Mouse (Mus musculus) lung, postnatal 4 days (tissue): ENCODE data around the gene Tmem121.
"Not testable (repeated sequence)": the region's sequence is repeated elsewhere in the genome, so short reads cannot be mapped to it uniquely, and the experiment has no call there.

Source experiments
- DNase-seq, 2 experiments: peaks; one replicate each; pipeline ENCODE4 v3.0.0; 2021

The Tmem121 gene

DNA sequence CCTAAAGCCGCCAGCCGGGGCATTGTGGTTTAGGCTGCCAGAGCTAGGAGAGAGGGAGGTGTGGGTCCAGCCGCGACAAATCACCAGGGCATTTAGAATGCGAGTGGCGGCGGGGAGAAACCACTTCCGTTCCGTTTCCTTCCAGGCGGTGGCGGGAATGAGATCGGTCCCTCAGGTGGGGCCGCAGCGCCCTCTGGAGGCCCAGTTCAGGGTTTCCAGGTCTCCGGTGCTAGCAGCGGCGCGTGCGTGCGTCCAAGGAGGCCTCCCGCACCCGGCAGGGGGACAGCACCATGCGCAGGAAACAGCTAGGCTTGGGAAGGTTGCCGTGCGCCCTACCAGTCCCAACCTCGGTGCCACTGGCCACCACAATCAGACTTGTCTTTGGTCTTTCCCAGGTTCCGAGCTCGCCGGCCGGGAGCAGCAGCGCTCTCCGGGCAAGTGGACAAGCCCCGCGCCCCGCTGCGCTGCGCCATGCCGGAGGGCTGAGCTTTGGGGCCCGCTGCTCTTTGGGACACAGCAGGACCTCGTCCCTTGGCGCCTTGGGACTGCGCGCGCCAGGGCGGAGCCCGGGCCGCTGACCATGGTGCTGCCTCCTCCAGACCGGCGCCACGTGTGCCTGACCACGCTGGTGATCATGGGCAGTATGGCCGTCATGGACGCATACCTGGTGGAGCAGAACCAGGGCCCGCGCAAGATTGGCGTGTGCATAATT, 2.0 kb downstream of the Tmem121 start:
- DNase-seq, result peak; percentile 80 to 81

DNA sequence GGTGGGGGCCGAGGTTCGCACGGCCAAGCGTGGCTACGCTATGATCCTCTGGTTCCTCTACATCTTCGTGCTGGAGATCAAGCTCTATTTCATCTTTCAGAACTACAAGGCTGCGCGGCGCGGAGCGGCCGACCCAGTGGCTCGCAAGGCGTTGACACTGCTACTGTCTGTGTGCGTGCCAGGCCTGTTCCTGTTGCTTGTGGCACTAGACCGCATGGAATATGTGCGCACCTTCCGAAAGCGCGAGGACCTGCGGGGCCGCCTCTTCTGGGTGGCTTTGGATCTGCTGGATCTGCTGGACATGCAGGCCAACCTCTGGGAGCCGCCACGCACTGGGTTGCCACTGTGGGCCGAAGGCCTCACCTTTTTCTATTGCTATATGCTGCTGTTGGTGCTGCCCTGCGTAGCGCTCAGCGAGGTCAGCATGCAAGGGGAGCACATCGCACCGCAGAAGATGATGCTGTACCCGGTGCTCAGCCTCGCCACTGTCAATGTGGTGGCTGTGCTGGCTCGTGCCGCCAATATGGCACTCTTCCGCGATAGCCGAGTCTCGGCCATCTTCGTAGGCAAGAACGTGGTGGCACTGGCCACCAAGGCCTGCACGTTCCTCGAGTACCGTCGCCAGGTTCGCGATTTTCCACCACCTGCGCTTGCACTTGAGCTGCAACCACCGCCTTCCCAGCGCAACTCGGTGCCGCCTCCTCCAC, 2.8 kb downstream of the Tmem121 start:
- no peak for DNase-seq

DNA sequence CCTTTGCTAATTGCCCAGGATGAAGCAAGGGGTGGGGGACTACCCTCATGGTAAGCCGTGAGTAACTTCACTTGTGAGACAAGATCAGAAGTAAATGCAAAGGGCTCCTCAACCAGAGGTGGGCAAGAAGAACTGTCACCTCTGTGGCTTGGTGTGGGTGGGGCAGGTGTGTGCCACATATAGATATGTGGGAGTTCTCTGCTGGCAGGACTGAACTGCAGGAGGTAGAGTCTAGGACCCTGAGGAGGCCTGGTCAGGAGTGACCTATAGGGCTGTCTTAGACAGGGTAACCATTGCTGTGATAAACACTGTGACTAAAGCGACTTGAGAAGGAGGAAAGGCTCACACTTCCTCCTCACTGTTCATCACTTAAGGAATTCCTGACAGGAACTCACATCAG, 7.7 kb downstream of the Tmem121 start:
- DNase-seq, result no peak

DNA sequence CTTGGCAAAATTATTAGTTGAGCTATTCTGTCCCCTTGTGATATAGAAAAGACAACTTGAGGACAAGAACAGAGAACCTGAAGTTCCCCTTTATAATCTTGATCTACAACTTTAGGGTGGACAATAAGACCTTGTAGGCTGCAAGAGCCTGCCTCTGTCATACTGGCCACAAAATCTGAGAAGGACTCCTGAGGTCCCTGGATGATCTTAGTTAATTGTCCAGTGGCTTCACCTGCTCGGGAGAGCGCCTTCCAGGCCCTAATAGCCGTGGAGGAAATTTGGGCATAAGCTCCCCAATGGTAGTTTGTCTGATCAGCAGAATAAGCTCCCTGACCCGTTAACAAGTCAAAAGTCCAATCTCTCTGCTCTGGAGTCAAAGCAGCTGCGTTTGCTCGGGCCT, 13.4 kb downstream of the Tmem121 start:
- not testable (repeated sequence) for DNase-seq

DNA sequence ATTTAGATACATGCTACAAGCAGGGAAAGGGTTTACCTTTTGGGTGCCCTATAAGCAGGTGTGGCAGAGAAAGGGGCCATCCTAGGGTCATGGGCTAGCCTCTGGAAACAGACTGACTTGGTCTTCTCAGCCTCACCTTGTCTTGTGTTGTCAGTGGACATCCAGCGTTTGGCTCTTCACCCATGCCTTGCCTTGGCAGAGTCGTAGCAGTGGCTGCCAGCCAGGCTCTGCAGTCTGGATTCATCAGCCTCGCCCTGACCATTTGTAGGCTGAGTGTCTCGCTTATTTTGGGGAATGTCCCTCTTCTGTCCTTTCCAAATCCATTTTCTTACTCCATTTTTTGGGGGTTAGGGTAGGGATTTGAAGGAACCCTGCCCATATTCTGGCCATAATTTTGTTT, 15.6 kb downstream of the Tmem121 start:
- no peak for DNase-seq

DNA sequence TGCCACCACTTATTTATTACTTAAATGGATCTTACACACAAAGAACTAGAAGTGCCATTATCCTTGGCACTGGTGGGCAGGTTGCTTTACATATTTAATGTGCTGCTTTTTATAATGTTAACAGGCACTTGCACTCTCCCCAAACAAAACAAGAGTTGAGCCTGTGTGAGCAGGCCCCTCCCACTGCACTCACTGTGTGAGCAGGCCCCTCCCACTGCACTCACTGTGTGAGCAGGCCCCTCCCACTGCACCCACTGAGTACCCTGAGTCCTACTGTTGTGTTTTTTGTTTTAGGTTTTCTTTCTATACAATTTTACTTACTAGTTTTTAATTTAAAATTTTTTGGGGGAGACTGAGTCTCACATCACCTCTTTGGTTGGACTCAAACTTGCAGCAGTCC, 16.3 kb downstream of the Tmem121 start:
- DNase-seq, result no peak

DNA sequence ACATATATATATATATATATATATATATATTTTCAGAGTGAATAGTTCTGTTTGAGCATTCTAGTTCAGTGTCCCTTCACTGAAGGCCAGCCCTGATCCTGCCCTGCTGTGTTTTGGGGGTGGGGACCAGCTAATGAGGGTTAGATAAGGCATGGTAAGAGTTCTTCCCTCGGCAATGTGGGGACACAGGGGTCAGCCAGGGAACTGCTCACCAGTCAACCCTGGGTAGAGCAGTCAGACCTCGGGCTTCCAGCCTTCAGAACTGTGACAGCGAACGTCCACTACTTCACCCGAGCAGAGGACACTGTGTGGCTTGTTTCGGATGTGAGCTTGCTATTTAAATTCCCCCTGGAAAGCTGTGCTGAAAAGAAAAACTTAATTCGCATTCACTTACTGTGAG, 17.8 kb downstream of the Tmem121 start:
- DNase-seq, result no peak

DNA sequence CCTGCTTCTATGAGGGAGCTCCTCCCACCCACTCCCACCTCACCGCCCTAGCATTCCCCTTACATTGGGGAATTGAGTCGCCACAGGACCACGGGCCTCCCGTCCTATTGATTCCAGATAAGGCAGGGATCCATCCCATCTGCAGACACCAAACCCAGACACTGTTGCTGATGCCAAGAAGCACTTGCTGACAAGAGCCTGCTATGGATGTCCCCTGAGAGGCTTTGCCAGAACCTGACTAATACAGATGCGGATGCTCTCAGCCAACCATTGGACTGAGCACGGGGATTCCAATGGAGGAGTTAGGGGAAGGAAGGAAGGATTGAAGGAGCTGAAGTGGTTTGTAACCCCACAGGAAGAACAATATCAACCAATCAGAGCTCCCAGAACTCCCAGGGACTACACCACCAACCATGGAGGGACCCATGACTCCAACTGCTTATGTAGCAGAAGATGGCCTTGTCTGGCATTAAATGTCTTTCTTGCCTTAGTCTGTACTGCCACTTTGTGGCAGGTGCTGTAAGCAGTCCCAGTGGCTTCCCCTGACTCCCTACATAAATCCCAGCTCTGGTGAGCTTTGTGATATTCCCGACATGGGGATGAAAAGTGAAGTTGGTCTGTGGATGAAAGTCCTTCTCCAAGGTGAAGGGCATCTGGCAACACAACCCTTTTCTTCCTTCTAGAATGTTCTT, 19.7 kb downstream of the Tmem121 start:
- DNase-seq, result no peak

DNA sequence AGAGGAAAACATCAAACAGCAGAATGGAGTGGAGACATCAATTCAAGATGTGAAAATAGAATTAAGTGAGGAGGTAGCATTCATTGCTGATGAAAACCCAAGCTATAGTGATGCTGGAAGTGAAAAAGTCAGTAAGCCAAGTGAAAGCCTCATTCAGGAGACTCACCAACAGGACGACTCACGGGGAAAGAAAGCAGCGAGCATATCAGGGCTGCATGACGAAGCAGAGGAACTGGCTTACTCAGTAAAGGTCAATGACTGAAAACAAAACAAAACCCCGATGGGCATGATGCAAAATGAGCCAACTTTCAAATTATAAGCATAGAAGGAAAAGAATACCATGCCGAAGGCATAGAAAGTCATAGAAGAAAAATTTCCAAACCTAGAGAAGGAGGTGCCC, 22.0 kb downstream of the Tmem121 start:
- DNase-seq, result no peak

DNA sequence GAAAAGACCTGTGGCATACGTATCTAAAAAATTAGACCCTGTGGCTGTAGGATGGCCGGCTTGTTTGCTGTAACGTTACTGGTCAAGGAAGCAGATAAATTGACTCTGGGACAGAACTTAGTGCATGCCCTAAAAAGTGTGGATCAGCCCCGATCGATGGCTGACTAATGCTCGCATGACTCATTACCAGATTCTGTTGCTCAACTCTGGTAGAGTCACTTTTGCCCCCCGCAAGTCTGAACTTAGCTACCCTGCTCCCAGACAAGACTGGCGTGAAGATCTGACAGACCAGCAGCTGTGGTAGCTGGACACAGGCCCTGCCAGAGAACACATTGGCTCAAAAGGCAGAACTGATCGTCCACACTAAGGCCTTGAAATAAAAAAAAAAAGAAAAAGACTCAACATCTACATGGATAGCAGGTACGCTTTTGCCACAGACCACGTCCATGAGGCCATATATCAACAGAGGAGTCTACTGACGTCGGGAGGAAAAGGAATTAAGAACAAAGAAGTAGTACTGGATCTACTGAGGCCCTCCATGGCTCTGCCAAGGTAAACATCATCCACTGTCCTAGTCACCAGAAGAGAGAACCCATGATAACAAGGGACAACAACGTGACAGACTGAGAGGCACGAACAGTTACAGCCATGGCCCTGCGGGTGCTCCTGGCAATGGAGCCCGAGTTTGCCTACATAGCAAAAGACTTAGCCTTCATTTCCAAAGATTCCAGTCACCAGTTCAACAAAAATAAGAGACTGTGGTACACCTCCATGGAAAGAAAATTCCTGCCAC, 25.1 kb downstream of the Tmem121 start:
- DNase-seq, result peak in 1 of 2 experiments; percentile 18

DNA sequence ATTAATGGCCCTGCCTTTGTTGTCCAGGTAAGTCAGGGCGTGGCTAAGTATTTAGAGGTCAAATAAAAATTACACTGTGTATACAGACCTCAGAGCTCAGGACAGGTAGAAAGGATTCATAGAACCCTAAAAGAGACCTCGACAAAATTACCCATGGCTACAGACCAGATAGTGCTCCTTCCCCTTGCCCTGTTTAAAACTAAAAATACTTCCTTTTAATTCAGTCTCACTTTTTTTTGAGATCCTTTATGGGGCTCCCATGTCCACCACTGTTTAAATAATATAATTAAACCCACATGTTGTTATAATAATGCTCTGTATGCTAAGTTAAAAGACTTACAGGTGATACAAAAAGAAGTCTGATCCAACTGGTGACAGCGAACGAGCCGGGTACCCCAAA, 26.0 kb downstream of the Tmem121 start:
- DNase-seq, result no peak

DNA sequence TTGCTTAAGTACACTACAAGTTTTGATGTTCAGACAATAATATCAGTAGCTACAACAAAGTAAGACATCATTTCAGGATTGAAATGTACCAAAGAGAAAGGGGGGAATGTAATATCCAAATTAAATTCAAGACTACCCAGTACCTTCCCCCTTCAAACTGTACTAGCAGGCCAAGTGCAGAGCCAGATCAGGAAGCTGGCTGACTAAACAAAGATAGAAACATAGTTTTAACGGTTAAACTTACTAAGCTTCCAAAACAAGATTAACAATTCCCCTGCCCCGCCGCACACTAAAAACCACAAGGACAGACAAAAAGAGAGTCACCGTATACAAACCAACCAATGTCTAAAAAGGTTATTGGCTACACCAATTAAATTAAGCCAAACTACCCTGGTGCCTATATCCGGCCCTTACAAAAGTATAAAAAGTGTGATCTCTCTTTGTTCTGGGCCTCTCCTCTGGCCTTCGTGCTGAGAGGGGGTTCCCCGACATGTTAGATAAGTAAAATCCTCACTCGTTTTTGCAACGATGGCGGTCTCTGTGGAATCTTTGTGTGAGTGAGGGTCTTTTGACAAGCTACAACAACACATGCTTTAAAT, 26.7 kb downstream of the Tmem121 start:
- peak in 1 of 2 experiments; percentile 4 for DNase-seq

DNA sequence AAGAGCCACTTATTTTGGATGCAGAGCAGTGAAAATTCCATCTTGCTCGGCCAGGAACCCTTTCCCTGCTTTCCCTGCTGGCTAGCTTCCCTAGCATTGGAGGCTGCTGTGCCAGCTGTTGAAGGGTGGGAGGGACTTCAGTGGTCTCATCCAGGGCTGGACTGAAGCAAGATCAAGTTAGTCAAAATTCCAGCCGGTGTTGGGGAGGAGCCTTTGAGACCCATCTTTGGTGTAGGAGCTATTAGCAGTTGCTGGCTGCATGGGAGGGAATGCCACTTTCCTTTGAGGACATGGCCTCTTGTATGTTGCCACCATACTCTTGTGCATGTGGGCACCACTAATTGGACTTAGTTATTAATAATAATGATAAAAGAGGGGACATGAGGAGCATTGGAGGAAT, 27.5 kb downstream of the Tmem121 start:
- DNase-seq, result peak in 1 of 2 experiments; percentile 25

DNA sequence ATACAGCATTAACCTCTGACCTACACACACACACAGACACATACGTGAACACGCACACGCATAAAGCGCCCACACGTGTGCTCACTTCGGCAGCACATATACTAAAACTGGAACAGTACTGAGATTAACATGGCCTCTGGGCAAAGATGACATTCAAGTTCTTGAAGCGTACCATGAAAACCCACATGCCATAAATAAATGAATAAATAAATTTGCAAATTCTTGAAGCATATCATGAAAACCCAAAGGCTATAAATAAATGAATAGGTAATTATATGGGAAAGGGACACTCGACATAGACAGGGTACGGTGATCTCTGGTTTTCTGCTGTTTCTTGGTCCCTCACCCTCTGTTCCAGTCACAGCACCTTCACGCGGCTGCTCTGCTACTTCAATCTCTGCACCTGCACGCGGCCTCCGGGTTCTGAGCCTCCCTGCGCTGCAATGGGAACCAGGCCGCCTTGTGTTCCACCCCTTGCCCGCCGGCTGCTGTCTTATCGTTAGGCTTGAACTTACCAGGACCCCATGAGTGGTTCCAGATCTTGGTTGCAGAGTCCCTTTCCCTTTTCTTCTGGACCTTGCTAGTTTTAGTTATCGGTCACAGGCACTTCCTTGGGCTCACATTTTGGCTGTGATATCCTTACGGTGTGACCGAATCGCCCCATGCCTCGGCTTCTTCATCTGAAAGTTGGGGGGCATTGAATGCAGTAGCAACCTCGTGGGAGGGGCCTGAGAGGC, 28.5 kb downstream of the Tmem121 start:
- DNase-seq, result peak in 1 of 2 experiments; percentile 12

DNA sequence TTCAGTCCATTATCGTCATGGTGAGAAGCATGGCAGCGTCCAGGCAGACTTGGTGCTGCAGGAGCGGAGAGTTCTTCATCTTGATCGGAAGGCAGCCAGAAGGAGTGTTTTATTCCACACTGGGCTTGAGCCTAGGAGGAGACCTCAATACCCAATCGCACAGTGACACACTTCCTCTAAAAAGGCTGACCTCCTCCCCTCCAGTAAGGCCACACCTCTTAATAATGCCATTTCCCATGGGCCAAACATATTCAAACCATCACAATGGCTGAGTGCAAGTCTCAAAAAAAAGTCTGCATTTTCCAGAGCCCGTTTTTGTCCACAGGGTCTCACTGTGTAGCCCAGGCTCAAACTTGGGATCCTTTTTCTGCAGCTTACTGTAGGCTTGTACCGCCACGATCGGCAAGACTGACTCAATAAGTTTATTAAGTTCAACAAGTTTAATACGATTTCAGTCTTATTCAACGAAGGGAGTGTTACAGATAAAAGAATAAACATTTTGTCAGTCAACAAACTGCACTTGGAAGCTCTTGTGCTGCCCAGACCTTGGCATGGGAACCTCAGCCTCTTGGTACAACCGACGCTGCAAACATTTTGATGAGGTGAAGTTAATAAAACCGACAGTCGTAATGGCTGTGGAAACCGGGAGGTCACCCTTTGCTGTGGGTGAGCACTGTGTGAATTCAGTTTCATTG, 29.4 kb downstream of the Tmem121 start:
- DNase-seq, result peak in 1 of 2 experiments; percentile 31

DNA sequence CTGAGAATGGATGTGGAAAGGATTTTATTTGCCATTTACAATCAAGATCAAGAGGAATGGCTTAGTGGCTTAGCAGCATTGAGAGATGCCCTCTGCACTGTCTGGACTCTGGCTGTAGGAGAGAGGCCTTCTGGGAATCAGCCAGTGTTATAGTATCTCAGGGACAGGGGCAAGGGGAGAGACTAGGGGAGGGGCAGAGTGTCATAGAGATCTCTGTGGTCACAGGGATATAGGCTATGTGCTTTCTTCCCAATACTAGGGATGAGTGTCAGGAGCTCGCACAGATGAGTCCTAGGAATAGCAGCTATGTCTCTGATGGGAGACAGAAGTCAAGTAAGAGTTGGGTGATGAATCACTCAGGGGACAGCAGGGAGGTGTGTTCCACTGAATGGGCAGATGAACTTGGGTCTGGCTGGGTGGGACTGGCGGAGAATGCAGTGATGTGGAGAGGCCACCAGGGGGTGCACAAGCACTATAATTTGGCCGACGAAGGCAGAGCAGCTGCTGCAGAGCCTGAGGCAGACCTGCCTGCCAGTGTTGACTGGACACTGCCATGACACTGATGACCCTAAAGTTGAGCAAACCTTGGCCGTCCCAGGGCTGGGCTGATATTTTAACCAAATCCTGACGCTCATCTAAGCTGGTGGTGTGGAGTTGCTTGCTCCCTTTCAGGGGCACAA, 30.1 kb downstream of the Tmem121 start:
- peak; percentile 67 to 78 for DNase-seq

DNA sequence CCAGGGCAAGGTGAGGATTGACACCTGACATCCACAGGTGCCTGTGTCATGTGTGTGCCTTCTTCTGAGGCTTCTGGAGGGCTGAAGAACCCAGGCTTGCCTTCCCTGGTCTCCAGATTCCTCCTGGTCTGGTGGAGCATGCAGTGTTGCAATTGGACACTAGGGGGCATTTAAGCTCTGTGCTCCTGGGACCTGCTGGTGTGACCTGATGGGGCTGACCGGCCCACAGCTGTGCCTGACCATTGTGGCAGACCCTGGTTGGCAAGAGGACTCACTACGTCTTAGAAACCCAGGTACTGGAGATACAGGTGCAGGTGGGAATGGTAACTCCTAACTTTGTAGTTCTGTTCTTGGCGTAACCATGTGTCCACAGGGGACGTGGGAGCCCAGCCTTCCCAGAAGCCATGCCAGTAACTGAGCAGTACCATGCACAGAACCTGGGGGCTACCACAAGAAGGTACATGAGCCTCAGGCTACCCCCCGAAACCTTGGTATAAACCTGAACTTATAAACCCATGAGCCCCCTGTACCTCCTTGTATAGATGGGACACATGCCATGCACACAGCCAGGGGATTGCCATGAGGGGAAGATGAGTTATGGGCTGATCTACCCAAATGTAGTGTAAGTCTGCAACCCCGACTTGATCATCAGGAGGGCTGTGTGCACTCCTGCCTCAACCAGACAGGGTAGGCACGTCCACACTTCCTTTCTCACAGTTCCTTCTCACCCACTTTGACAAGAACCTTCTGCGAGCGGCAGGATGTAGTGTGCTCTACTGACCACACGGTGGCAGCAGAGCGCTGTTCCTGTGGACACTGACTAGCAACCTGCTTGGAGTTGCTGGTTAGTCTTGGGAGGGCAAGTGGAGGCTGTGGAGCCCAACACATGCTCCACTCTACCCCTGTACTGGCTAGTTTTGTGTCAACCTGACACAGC, 31.8 kb downstream of the Tmem121 start:
- DNase-seq, result peak; percentile 72 to 78

DNA sequence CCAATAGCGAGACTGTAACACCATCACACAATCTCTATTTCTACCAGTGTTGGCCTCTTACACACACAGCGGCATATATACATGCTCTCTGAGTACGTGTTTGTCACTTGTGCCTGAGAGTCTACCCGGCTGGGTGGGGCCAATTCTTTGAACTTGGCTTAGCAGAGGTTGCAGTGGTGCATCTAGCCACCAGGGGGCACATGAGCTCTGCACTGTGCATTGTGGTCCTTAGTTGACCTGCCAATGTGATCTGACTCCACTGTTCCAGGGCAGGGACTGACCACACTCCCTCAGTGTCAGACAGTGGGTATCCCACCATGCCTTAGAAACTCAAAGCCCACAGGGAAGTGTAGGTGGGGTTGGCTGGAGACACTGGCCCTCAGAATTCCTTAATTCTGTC, 34.1 kb downstream of the Tmem121 start:
- peak; percentile 43 to 65 for DNase-seq

DNA sequence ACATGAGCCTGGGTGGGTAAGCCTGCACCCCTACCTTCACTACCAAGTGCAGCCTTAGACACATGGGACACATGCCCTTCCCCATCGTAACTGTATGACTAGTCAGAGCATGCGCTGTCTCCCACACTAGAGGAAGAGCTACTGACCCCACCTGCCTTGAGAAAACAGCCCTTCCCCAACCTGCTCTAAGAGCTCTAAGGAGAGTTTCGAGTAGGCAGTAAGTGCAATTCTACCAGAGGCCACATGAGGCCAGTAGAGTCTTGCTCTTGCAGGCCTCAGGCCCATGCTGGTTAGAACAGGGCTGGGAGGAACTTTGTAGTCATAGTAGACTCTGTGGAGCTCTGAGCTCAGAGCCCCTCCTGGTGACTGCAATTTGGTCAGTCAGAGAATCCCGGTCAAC, 34.7 kb downstream of the Tmem121 start:
- DNase-seq, result peak; percentile 51 to 76

DNA sequence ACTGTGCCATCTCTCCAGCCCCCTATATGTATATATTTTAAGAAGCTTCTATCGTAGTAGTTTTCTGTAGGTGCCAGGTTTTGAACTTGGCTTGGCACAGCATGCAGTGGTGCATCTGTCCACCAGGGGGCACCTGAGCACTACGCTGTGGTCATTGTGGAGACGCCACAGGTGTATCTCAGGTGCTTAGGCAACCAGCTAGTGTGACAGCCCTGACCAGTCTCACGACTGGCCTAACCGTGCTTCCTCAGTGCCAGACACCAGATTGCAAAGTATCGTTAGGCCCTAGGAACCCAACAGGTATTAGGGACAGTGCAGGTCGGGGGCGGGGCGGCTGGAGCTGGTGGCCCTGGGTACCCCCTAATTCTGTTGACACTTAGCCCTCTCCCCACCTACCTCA, 35.6 kb downstream of the Tmem121 start:
- peak; percentile 38 to 60 for DNase-seq
